Mouse (Mus musculus): ENCODE measurements around the gene Gpr4. TPM values are rescaled to one million over a fixed set of nuclear protein-coding genes. Genes with fewer than 3 reads are reported as not detected.
A peak's percentile ranks its signal among the peaks of the same experiment; 100 is the strongest.

The Gpr4 gene
- total and polyA plus RNA-seq, 3 experiments: 0.15 to 0.19 TPM; not detected in 1

- H3K9me3 ChIP-seq (replicated peaks; ENCODE audit: insufficient read depth, low read length): no peaks in the 10 kb centered on the region
- H3K4me1 ChIP-seq (ENCODE audit: control insufficient read depth in 1 of 2, insufficient read depth in 2 of 2, low read length in 2 of 2): peaks cover 9 to 28% of the 10 kb centered on the region in 2 experiments
- peak overlapping the region; percentile 68 for H3K9ac ChIP-seq (ENCODE audit: control insufficient read depth, low read depth, low read length, poor library complexity, severe bottlenecking)
- peak overlapping the region; percentile 77 for H3K27ac ChIP-seq (ENCODE audit: control insufficient read depth, low read depth, low read length)
- H3K36me3 ChIP-seq (ENCODE audit: control insufficient read depth in 1 of 2, insufficient read depth in 2 of 2, low read length in 2 of 2): peaks cover 0 to 8% of the 10 kb centered on the region in 2 experiments; a peak in 2 of 4 replicates
- DNase-seq (ENCODE audit: low read depth, low spot score): peak; percentile 84
- no peaks in the 10 kb centered on the region for H3K27me3 ChIP-seq (ENCODE audit: control insufficient read depth in 1 of 2, insufficient read depth in 2 of 2, low read length in 2 of 2)
- peak overlapping the region; percentile 60 to 83 for H3K4me3 ChIP-seq (ENCODE audit: control insufficient read depth in 1 of 2, insufficient read depth in 1 of 2, low read depth in 2 of 2, low read length in 2 of 2)
- no peaks in the 10 kb centered on the region for H3K79me2 ChIP-seq (ENCODE audit: control insufficient read depth, insufficient read depth, low read length, poor library complexity)
- TF ChIP-seq EP300 (IDR thresholded peaks at IDR 0.05; ENCODE audit: low read depth in 1 of 2, low read length in 2 of 2) (no peak), TBP (IDR thresholded peaks at IDR 0.05; ENCODE audit: low read depth, low read length) (peak; percentile 40; the same call in 1 of the 2 replicates), RAD21 (IDR thresholded peaks at IDR 0.05; ENCODE audit: low read depth, low read length) (no peak)
Observed at GRCm38 (mm10) chr7:19179936-19180335, 32.4 kb upstream of the Gpr4 start.

DNA sequence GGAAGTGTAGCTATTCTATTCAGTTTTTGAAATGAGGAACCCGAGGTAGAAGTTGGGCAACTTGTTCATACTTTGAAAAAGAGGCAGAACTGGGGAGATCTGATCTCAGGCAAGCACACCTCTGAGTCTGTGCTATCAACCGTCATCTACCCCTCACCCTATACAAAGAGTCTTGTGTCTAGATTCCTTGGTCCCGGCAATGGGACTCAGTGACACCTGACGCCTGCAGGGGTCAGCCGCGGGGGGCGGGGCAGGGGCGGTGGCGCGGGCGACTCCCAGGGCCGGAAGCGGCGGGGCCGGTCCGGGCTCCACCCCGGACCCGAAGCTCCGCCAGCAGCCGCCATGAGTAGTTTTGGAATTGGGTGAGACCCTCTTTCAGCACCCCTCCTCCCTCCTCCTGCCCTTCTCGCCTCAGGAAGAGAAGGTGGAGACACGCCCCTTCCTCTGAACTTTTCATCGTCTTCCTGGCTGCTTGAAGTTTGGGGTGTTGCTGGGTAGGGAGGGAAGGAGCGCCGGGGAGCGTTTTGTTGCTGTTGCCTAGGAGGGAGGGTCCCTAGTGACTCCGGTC, 31.4 kb upstream of the Gpr4 start:
- no peaks in the 10 kb centered on the region for H3K27me3 ChIP-seq (ENCODE audit: control insufficient read depth in 1 of 2, insufficient read depth in 2 of 2, low read length in 2 of 2)
- no peaks in the 10 kb centered on the region for H3K9me3 ChIP-seq (replicated peaks; ENCODE audit: insufficient read depth, low read length)
- TF ChIP-seq MAX (IDR thresholded peaks at IDR 0.05; ENCODE audit: low read length): 0 out of 2 replicates have a peak, but pooled peaks have one; percentile 3
- no peak for TF ChIP-seq BHLHE40 (IDR thresholded peaks at IDR 0.05; ENCODE audit: borderline replicate concordance, low read depth, low read length)
- peak in 1 of 3 experiments; percentile 19; a peak in 1 of 6 replicates for TF ChIP-seq CTCF (IDR thresholded peaks at IDR 0.05 in 2 of 3, conservative IDR thresholded peaks at IDR 0.05 in 1 of 3; ENCODE audit: control insufficient read depth in 1 of 3, insufficient read depth in 1 of 3, low read depth in 2 of 3, low read length in 3 of 3, poor library complexity in 1 of 3, severe bottlenecking in 1 of 3)
- peak; percentile 78 for TF ChIP-seq SIN3A (IDR thresholded peaks at IDR 0.05; ENCODE audit: low read length)
- no peak for TF ChIP-seq MAFK (IDR thresholded peaks at IDR 0.05; ENCODE audit: borderline replicate concordance, low read depth, low read length)
- no peak for TF ChIP-seq TBP (IDR thresholded peaks at IDR 0.05; ENCODE audit: low read depth, low read length)
- TF ChIP-seq HCFC1 (IDR thresholded peaks at IDR 0.05; ENCODE audit: low read depth, low read length): peak; percentile 71
- TF ChIP-seq JUND (IDR thresholded peaks at IDR 0.05; ENCODE audit: low read depth, low read length): no peak
- no peak for TF ChIP-seq UBTF (IDR thresholded peaks at IDR 0.05; ENCODE audit: borderline replicate concordance, insufficient read depth, low read depth, low read length)
- peak; percentile 49 to 57; a peak in 2 of 4 replicates for TF ChIP-seq POLR2A (IDR thresholded peaks at IDR 0.05; ENCODE audit: control insufficient read depth in 1 of 2, insufficient read depth in 1 of 2, low read depth in 1 of 2, low read length in 2 of 2, poor library complexity in 1 of 2)
- TF ChIP-seq ETS1 (IDR thresholded peaks at IDR 0.05; ENCODE audit: low read depth, low read length): peak; percentile 39; the same call in 1 of the 2 replicates
- no peak for TF ChIP-seq MYB (IDR thresholded peaks at IDR 0.05; ENCODE audit: low read depth, low read length)
- peak; percentile 23; the same call in 1 of the 2 replicates for TF ChIP-seq MYC (IDR thresholded peaks at IDR 0.05; ENCODE audit: low read depth, low read length)
- TF ChIP-seq ZC3H11A (IDR thresholded peaks at IDR 0.05; ENCODE audit: low read depth, low read length): no peak
- no peak for TF ChIP-seq GABPA (IDR thresholded peaks at IDR 0.05; ENCODE audit: low read depth, low read length)
- 0 out of 2 replicates have a peak, but pooled peaks have one; percentile 6 for TF ChIP-seq USF1 (IDR thresholded peaks at IDR 0.05; ENCODE audit: low read depth, low read length)
- no peak for TF ChIP-seq GATA1 (IDR thresholded peaks at IDR 0.05; ENCODE audit: low read depth, low read length)
- no peak; the same call in 1 of the 2 replicates for TF ChIP-seq SMC3 (IDR thresholded peaks at IDR 0.05; ENCODE audit: low read depth, low read length)
- TF ChIP-seq ZNF384 (IDR thresholded peaks at IDR 0.05; ENCODE audit: low read depth, low read length): no peak
- no peak; the same call in 1 of the 2 replicates for TF ChIP-seq TCF12 (IDR thresholded peaks at IDR 0.05; ENCODE audit: low read depth, low read length)
- no peak for TF ChIP-seq MEF2A (IDR thresholded peaks at IDR 0.05; ENCODE audit: extremely low read depth, insufficient replicate concordance, low read depth, low read length, poor library complexity, severe bottlenecking)
- no peak for TF ChIP-seq RAD21 (IDR thresholded peaks at IDR 0.05; ENCODE audit: low read depth, low read length)
- no peak for TF ChIP-seq E2F4 (IDR thresholded peaks at IDR 0.05; ENCODE audit: borderline replicate concordance, low read depth, low read length)
- TF ChIP-seq MXI1 (IDR thresholded peaks at IDR 0.05; ENCODE audit: low read depth, low read length): peak; percentile 79
- TF ChIP-seq ELF1 (IDR thresholded peaks at IDR 0.05; ENCODE audit: low read depth, low read length): no peak; the same call in none of the 2 replicates
- TF ChIP-seq ZMIZ1 (IDR thresholded peaks at IDR 0.05; ENCODE audit: low read depth, low read length): no peak
- peak; percentile 73; the same call in 1 of the 2 replicates for TF ChIP-seq MAZ (IDR thresholded peaks at IDR 0.05; ENCODE audit: low read depth, low read length)
- peak in 1 of 2 experiments; percentile 11; a peak in 1 of 4 replicates for TF ChIP-seq EP300 (IDR thresholded peaks at IDR 0.05; ENCODE audit: low read depth in 1 of 2, low read length in 2 of 2)
- TF ChIP-seq POLR2AphosphoS5 (IDR thresholded peaks at IDR 0.05; ENCODE audit: borderline replicate concordance, low read depth, low read length): no peak
- TF ChIP-seq NELFE (IDR thresholded peaks at IDR 0.05; ENCODE audit: low read depth, low read length): peak; percentile 28

More for the DNA sequence above, 31.4 kb upstream of the Gpr4 start:
- H3K27ac ChIP-seq (ENCODE audit: control insufficient read depth, low read depth, low read length): peak overlapping the region; percentile 77
- H3K4me3 ChIP-seq (ENCODE audit: control insufficient read depth in 1 of 2, insufficient read depth in 1 of 2, low read depth in 2 of 2, low read length in 2 of 2): peak overlapping the region; percentile 63 to 83
- no peaks in the 10 kb centered on the region for H3K79me2 ChIP-seq (ENCODE audit: control insufficient read depth, insufficient read depth, low read length, poor library complexity)
- peaks cover 9 to 28% of the 10 kb centered on the region in 2 experiments for H3K4me1 ChIP-seq (ENCODE audit: control insufficient read depth in 1 of 2, insufficient read depth in 2 of 2, low read length in 2 of 2)
- peaks cover 0 to 8% of the 10 kb centered on the region in 2 experiments; a peak in 2 of 4 replicates for H3K36me3 ChIP-seq (ENCODE audit: control insufficient read depth in 1 of 2, insufficient read depth in 2 of 2, low read length in 2 of 2)
- peak overlapping the region; percentile 67 for H3K9ac ChIP-seq (ENCODE audit: control insufficient read depth, low read depth, low read length, poor library complexity, severe bottlenecking)
- peak; percentile 89 for DNase-seq (ENCODE audit: low read depth, low spot score)
